Mouse (Mus musculus) C2C12 (cell line): ENCODE data around the gene S1pr2.

Experiments
- CTCF ChIP-seq: IDR thresholded peaks from one replicate; pipeline ENCODE4 v1.5.1; 2011; ENCODE audit not compliant: control insufficient read depth, insufficient read depth, insufficient read length
- MAX ChIP-seq: IDR thresholded peaks from one replicate; pipeline ENCODE4 v1.6.1; 2011; ENCODE audit warnings: mild to moderate bottlenecking, control low read depth
- USF1 ChIP-seq: IDR thresholded peaks from one replicate; pipeline ENCODE4 v1.6.1; 2011; ENCODE audit warnings: low read depth, mild to moderate bottlenecking, control low read depth, moderate library complexity

- no peak for TF ChIP-seq USF1
- no peak for TF ChIP-seq CTCF
- TF ChIP-seq MAX = no peak
Observed at GRCm38 (mm10) chr9:21015571-21016130, 39.1 kb upstream of the S1pr2 start, which contains the start of gene Icam1.
